Comparison of ENCODE assay signal across 8 mouse cellular contexts in genomic region chr8:69973442-69974161, GRCm38 (mm10). TPM values are rescaled to one million over a fixed set of nuclear protein-coding genes. Genes with fewer than 3 reads are reported as not detected.
DNase-seq lines count a peak whose midpoint lies in the region; ATAC-seq and TF ChIP-seq lines count a peak whose summit lies in the region.

No protein-coding gene starts in this region.

- H3K27ac ChIP-seq in forebrain, embryonic 15.5 days (replicated peaks): peak overlapping the region; percentile 64
- H3K27ac ChIP-seq in hindbrain, embryonic 10.5 days: peak overlapping the region; percentile 97
- H3K27ac ChIP-seq in midbrain, embryonic 10.5 days (replicated peaks): peak overlapping the region; percentile 97
- H3K27ac ChIP-seq in spleen, adult 2 months (ENCODE audit: insufficient read depth, low read length): peak overlapping the region; percentile 50; the same call in 1 of the 2 replicates

- ATAC-seq in forebrain, embryonic 15.5 days (replicated peaks): peak; percentile 52

- peak overlapping the region; percentile 71 for H3K4me3 ChIP-seq in forebrain, embryonic 15.5 days
- peak overlapping the region; percentile 99 for H3K4me3 ChIP-seq in hindbrain, embryonic 10.5 days
- H3K4me3 ChIP-seq in midbrain, embryonic 10.5 days: peak overlapping the region; percentile 97
- H3K4me3 ChIP-seq in spleen, adult 2 months (ENCODE audit: extremely low read depth, insufficient read depth, insufficient read length): peak overlapping the region; percentile 96

- WGBS in forebrain, embryonic 15.5 days: under 1% methylated on average over 56 of the region's 68 CpGs
- WGBS in hindbrain, embryonic 10.5 days: under 1% methylated on average over 68 of the region's 68 CpGs
- under 1% methylated on average over 67 of the region's 68 CpGs for WGBS in midbrain, embryonic 10.5 days
- WGBS in spleen, adult 2 months: under 1% methylated on average over 63 of the region's 68 CpGs

- peak overlapping the region; percentile 66 for H3K9ac ChIP-seq in forebrain, embryonic 15.5 days (replicated peaks)

- no peak for TF ChIP-seq POLR2A in spleen, adult 2 months (IDR thresholded peaks at IDR 0.05; ENCODE audit: low read depth, low read length)

- H3K9me3 ChIP-seq in forebrain, embryonic 15.5 days: no peaks in the 10 kb centered on the region
- no peaks in the 10 kb centered on the region for H3K9me3 ChIP-seq in hindbrain, embryonic 10.5 days
- H3K9me3 ChIP-seq in midbrain, embryonic 10.5 days (replicated peaks): no peaks in the 10 kb centered on the region

- H3K4me2 ChIP-seq in forebrain, embryonic 15.5 days (replicated peaks): peak overlapping the region; percentile 58

- no peaks in the 10 kb centered on the region for H3K27me3 ChIP-seq in forebrain, embryonic 15.5 days
- no peaks in the 10 kb centered on the region for H3K27me3 ChIP-seq in hindbrain, embryonic 10.5 days (ENCODE audit: insufficient read depth, poor library complexity, severe bottlenecking)
- H3K27me3 ChIP-seq in midbrain, embryonic 10.5 days (ENCODE audit: low read depth, poor library complexity, severe bottlenecking): no peaks in the 10 kb centered on the region
- no peaks in the 10 kb centered on the region; the same call in 1 of the 2 replicates for H3K27me3 ChIP-seq in spleen, adult 2 months (ENCODE audit: control insufficient read depth, insufficient read depth, low read length)

- no peak for TF ChIP-seq CTCF in spleen, adult 2 months (IDR thresholded peaks at IDR 0.05; ENCODE audit: extremely low read depth, insufficient read depth, insufficient read length, insufficient replicate concordance)

- peak; percentile 55 for DNase-seq in cerebellum, adult 11 months
- DNase-seq in cerebellum, adult 9-11 months: no peak
- DNase-seq in brain, adult 2 months (ENCODE audit: low read depth, low spot score): peak; percentile 60
- peak; percentile 69 for DNase-seq in hindbrain, embryonic 10.5 days (ENCODE audit: low spot score)
- peak; percentile 9 to 15 for DNase-seq in left cerebral cortex, postnatal 25 days (ENCODE audit: low spot score in 2 of 2)
- DNase-seq in midbrain, embryonic 10.5 days (ENCODE audit: low spot score): peak; percentile 80
- peak in 1 of 2 experiments; percentile 35 for DNase-seq in spleen, adult 2 months (ENCODE audit: low read depth in 1 of 2, low spot score in 2 of 2)

- H3K36me3 ChIP-seq in forebrain, embryonic 15.5 days: no peaks in the 10 kb centered on the region
- peaks cover 13% of the 10 kb centered on the region for H3K36me3 ChIP-seq in hindbrain, embryonic 10.5 days
- H3K36me3 ChIP-seq in midbrain, embryonic 10.5 days: peaks cover 4% of the 10 kb centered on the region; the same call in 1 of the 2 replicates
- H3K36me3 ChIP-seq in spleen, adult 2 months (ENCODE audit: control insufficient read depth, insufficient read depth, low read length): no peaks in the 10 kb centered on the region

- intact Hi-C loops in left cerebral cortex, postnatal 25 days (cut with DNase I): no loop called here

- H3K4me1 ChIP-seq in forebrain, embryonic 15.5 days: peaks cover 30% of the 10 kb centered on the region
- H3K4me1 ChIP-seq in hindbrain, embryonic 10.5 days (replicated peaks): peaks cover 45% of the 10 kb centered on the region
- peaks cover 45% of the 10 kb centered on the region for H3K4me1 ChIP-seq in midbrain, embryonic 10.5 days
- peaks cover 19% of the 10 kb centered on the region for H3K4me1 ChIP-seq in spleen, adult 2 months (ENCODE audit: control insufficient read depth, insufficient read depth, insufficient read length)

RNA-seq across cellular contexts. Expression of gene Gatad2a, which starts 22.6 kb away (rescaled TPM):
- polyA plus RNA-seq in forebrain, embryonic 15.5 days (2015; fragmentation: Nextera tagmentation; extraction: Ambion mirVana): 28.3 and 35.5 TPM in 2 replicates
- polyA plus RNA-seq in hindbrain, embryonic 10.5 days (2016; fragmentation: Nextera tagmentation; extraction: Ambion mirVana): 46.9 and 50.3 TPM in 2 replicates
- total RNA-seq in left cerebral cortex, postnatal 25 days (2021): 10 to 100 TPM; 24.0 to 27.9 TPM
- polyA plus RNA-seq in midbrain, embryonic 10.5 days (2016; fragmentation: Nextera tagmentation; extraction: Ambion mirVana): 48.0 and 48.7 TPM in 2 replicates
- polyA plus RNA-seq in spleen, adult 2 months (2012; rRNA removed): 45.8 and 64.6 TPM in 2 replicates
